Mouse (Mus musculus) forebrain, embryonic 11.5 days (tissue): ENCODE measurements at regions not wholly inside any gene's neighbourhood (a gene's known extent, or its start where the extent isn't known, plus 50 kb on each side); places are given as distances from the start of the nearest gene placed in this dataset.

ENCODE experiments used
- ATAC-seq: fragments of 200-750 bp; cut with Nextera tagmentation; replicated peaks from 2 replicates; pipeline ENCODE4 v1.8.0; 2017; ENCODE audit warnings: moderate TSS enrichment; ENCODE audit not compliant: low FRiP score
- DNase-seq: peaks from one replicate; pipeline ENCODE4 v3.0.0-alpha.2; 2017; ENCODE audit warnings: low spot score
- H3K27ac ChIP-seq: fragments of 300-500 bp; sonication (generic); 2 replicates; pipeline ENCODE4 v1.5.1; 2014; ENCODE audit warnings: low read depth, low read length
- H3K27me3 ChIP-seq: fragments of 300-500 bp; sonication (generic); 2 replicates; pipeline ENCODE4 v1.6.1; 2014; ENCODE audit warnings: mild to moderate bottlenecking, low read length, mixed read lengths; ENCODE audit not compliant: control insufficient read depth, insufficient read depth
- H3K36me3 ChIP-seq: fragments of 300-500 bp; sonication (generic); 2 replicates; pipeline ENCODE4 v1.6.1; 2014; ENCODE audit warnings: mild to moderate bottlenecking, low read length, moderate library complexity, mixed read lengths; ENCODE audit not compliant: control insufficient read depth, insufficient read depth
- H3K4me1 ChIP-seq: fragments of 300-500 bp; sonication (generic); replicated peaks from 2 replicates; pipeline ENCODE4 v1.6.1; 2014; ENCODE audit warnings: low read length, mixed read lengths; ENCODE audit not compliant: control insufficient read depth, insufficient read depth
- H3K4me2 ChIP-seq: fragments of 300-500 bp; sonication (generic); 2 replicates; pipeline ENCODE4 v1.6.1; 2014; ENCODE audit warnings: low read depth, mild to moderate bottlenecking, low read length, moderate library complexity, mixed read lengths; ENCODE audit not compliant: severe bottlenecking
- H3K4me3 ChIP-seq: fragments of 300-500 bp; sonication (generic); 2 replicates; pipeline ENCODE4 v1.5.1; 2014; ENCODE audit warnings: low read depth, low read length
- H3K9ac ChIP-seq: fragments of 300-500 bp; sonication (generic); 2 replicates; pipeline ENCODE4 v1.6.1; 2014; ENCODE audit warnings: low read length
- H3K9me3 ChIP-seq: fragments of 300-500 bp; sonication (generic); 2 replicates; pipeline ENCODE4 v1.6.1; 2016; ENCODE audit warnings: low read length, mixed read lengths; ENCODE audit not compliant: control insufficient read depth
- whole genome bisulfite sequencing: fragments of 180-500 bp; shearing (Covaris S2); extraction: QIAGEN DNeasy Blood & Tissue Kit; methylation state at CpG from one replicate; pipeline ENCODE4 v1.1.7; 2014; 5-methylcytosine and 5-hydroxymethylcytosine counted together

GRCm38 (mm10) chr2:71685239-71685638 lies 60.2 kb upstream of the Itga6 start:
- Histone ChIP-seq H3K4me3 (no peak overlapping the region), H3K9me3 (no peaks in the 10 kb centered on the region), H3K27me3 (no peaks in the 10 kb centered on the region), H3K36me3 (no peaks in the 10 kb centered on the region), H3K9ac (no peak overlapping the region), H3K4me2 (no peak overlapping the region), H3K4me1 (no peaks in the 10 kb centered on the region), H3K27ac (no peak overlapping the region)
- DNase-seq (no peak), ATAC-seq (no peak)
- 84% methylated on average over 7 of the region's 7 CpGs for WGBS

- WGBS: 76% methylated on average over 4 of the region's 4 CpGs
- DNase-seq: no peak
- ATAC-seq: no peak
These were observed 56.4 kb upstream of the Itga6 start for GRCm38 (mm10) chr2:71689041-71689440.

GRCm38 (mm10) chr2:71690277-71691161 lies 54.9 kb upstream of the Itga6 start:
- Histone ChIP-seq H3K27me3 (no peaks in the 10 kb centered on the region), H3K9ac (no peak overlapping the region), H3K9me3 (no peaks in the 10 kb centered on the region), H3K4me1 (no peaks in the 10 kb centered on the region; the same call in 1 of the 2 replicates), H3K4me3 (no peak overlapping the region), H3K27ac (no peak overlapping the region), H3K4me2 (no peak overlapping the region), H3K36me3 (no peaks in the 10 kb centered on the region)
- DNase-seq (peak; percentile 53), ATAC-seq (no peak)
- 74% methylated on average over 27 of the region's 27 CpGs for WGBS

More at GRCm38 (mm10) chr2:71689041-71689440, 56.4 kb upstream of the Itga6 start:
- Histone ChIP-seq H3K36me3 (no peaks in the 10 kb centered on the region), H3K4me2 (no peak overlapping the region), H3K27me3 (no peaks in the 10 kb centered on the region), H3K9me3 (no peaks in the 10 kb centered on the region), H3K4me3 (no peak overlapping the region), H3K4me1 (no peaks in the 10 kb centered on the region; the same call in 1 of the 2 replicates), H3K9ac (no peak overlapping the region), H3K27ac (no peak overlapping the region)

GRCm38 (mm10) chr2:71694758-71695310 lies 50.6 kb upstream of the Itga6 start:
- no peaks in the 10 kb centered on the region for H3K27me3 ChIP-seq
- 70% methylated on average over 6 of the region's 6 CpGs for WGBS
- no peaks in the 10 kb centered on the region for H3K36me3 ChIP-seq
- no peaks in the 10 kb centered on the region; the same call in 1 of the 2 replicates for H3K4me1 ChIP-seq
- H3K4me2 ChIP-seq: no peak overlapping the region
- ATAC-seq (no peak), DNase-seq (no peak)
- no peak overlapping the region for H3K9ac ChIP-seq
- no peak overlapping the region for H3K4me3 ChIP-seq
- no peak overlapping the region for H3K27ac ChIP-seq
- H3K9me3 ChIP-seq: no peaks in the 10 kb centered on the region
